Mouse (Mus musculus) midbrain, embryonic 16.5 days (tissue): ENCODE results near the gene Ly6g6e. TPM values are rescaled to one million over a fixed set of nuclear protein-coding genes. Genes with fewer than 3 reads are reported as not detected.
"Not testable (repeated sequence)": the region's sequence is repeated elsewhere in the genome, so short reads cannot be mapped to it uniquely, and the experiment has no call there.

Source experiments
- ATAC-seq: fragments of 200-750 bp; cut with Nextera tagmentation; 2 replicates; pipeline ENCODE4 v1.8.0; 2017; ENCODE audit warnings: moderate TSS enrichment
- H3K27ac ChIP-seq: fragments of 300-500 bp; sonication (generic); 2 replicates; pipeline ENCODE4 v1.5.1; 2014; ENCODE audit warnings: mild to moderate bottlenecking, low read length, mixed read lengths
- H3K27me3 ChIP-seq: fragments of 300-500 bp; sonication (generic); 2 replicates; pipeline ENCODE4 v1.6.1; 2014; ENCODE audit warnings: low read depth, low read length, mixed read lengths; ENCODE audit not compliant: control insufficient read depth, insufficient read depth
- H3K36me3 ChIP-seq: fragments of 300-500 bp; sonication (generic); 2 replicates; pipeline ENCODE4 v1.6.1; 2014; ENCODE audit warnings: mild to moderate bottlenecking, low read length, moderate library complexity, mixed read lengths; ENCODE audit not compliant: control insufficient read depth, insufficient read depth
- H3K4me1 ChIP-seq: fragments of 300-500 bp; sonication (generic); 2 replicates; pipeline ENCODE4 v1.6.1; 2014; ENCODE audit warnings: mild to moderate bottlenecking, low read length, mixed read lengths; ENCODE audit not compliant: control insufficient read depth, insufficient read depth
- H3K4me2 ChIP-seq: fragments of 300-500 bp; sonication (generic); 2 replicates; pipeline ENCODE4 v1.6.1; 2014; ENCODE audit warnings: mild to moderate bottlenecking, low read length, mixed read lengths
- H3K4me3 ChIP-seq: fragments of 300-500 bp; sonication (generic); 2 replicates; pipeline ENCODE4 v1.5.1; 2014; ENCODE audit warnings: low read depth, mild to moderate bottlenecking, low read length, moderate library complexity, mixed read lengths
- H3K9ac ChIP-seq: fragments of 300-500 bp; sonication (generic); 2 replicates; pipeline ENCODE4 v1.6.1; 2014; ENCODE audit warnings: low read depth, low read length, mixed read lengths
- H3K9me3 ChIP-seq: fragments of 300-500 bp; sonication (generic); replicated peaks from 2 replicates; pipeline ENCODE4 v1.6.1; 2014; ENCODE audit warnings: mild to moderate bottlenecking, low read length, mixed read lengths; ENCODE audit not compliant: control insufficient read depth, poor library complexity, severe bottlenecking
- WGBS: fragments of 180-500 bp; shearing (Covaris S2); extraction: QIAGEN DNeasy Blood & Tissue Kit; methylation state at CpG from one replicate; pipeline ENCODE4 v1.1.7; 2014; 5-methylcytosine and 5-hydroxymethylcytosine counted together
- polyA plus RNA-seq: library from polyadenylated mRNA; unstranded; fragments of >200 nt; fragmentation: Nextera tagmentation; extraction: Ambion mirVana; gene quantifications from 2 replicates; pipeline ENCODE4 v1.2.1, GENCODE M21; 2015

Gene Ly6g6e
- polyA plus RNA-seq, 1 experiment from 2014 or later = 0.31 TPM

GRCm38 (mm10) chr17:35121143-35121799, 44.6 kb downstream of the Ly6g6e start, which contains the start of gene Gpank1:
Gene Gpank1 (plus strand): TSS chr17:35121455.
- H3K27ac ChIP-seq = peak within 1 kb of the TSS; percentile 89
- H3K4me2 ChIP-seq = peak within 1 kb of the TSS; percentile 94
- no peaks in the 10 kb centered on the region for H3K27me3 ChIP-seq
- peaks cover 17% of the 10 kb centered on the region for H3K36me3 ChIP-seq
- peak; percentile 95 for ATAC-seq
- peaks cover 18% of the 10 kb centered on the region for H3K4me1 ChIP-seq
- WGBS = under 1% methylated on average over 49 of the region's 50 CpGs
- H3K9ac ChIP-seq = peak within 1 kb of the TSS; percentile 92
- peak within 1 kb of the TSS; percentile 89 for H3K4me3 ChIP-seq
- no peaks in the 10 kb centered on the region for H3K9me3 ChIP-seq

- under 1% methylated on average over 19 of the region's 19 CpGs for WGBS
- Histone ChIP-seq H3K9ac (peak within 1 kb of the TSS; percentile 92), H3K27ac (peak within 1 kb of the TSS; percentile 89), H3K4me2 (peak within 1 kb of the TSS; percentile 94), H3K9me3 (no peaks in the 10 kb centered on the region), H3K4me3 (peak within 1 kb of the TSS; percentile 89), H3K27me3 (no peaks in the 10 kb centered on the region), H3K36me3 (peaks cover 16% of the 10 kb centered on the region), H3K4me1 (peaks cover 24% of the 10 kb centered on the region)
- ATAC-seq = peak; percentile 14
Observed at GRCm38 (mm10) chr17:35121871-35122303, 45.2 kb downstream of the Ly6g6e start, which contains the start of gene Csnk2b. Gene Csnk2b (minus strand): TSS chr17:35122053.

- not testable (repeated sequence) for H3K4me3 ChIP-seq, H3K4me2 ChIP-seq, ATAC-seq, H3K9me3 ChIP-seq, H3K27me3 ChIP-seq, H3K9ac ChIP-seq, H3K36me3 ChIP-seq, H3K27ac ChIP-seq
- peaks cover 33% of the 10 kb centered on the region for H3K4me1 ChIP-seq
- 91% methylated on average over 9 of the region's 9 CpGs for WGBS
Observed at GRCm38 (mm10) chr17:35123287-35123686, 46.6 kb downstream of the Ly6g6e start.

GRCm38 (mm10) chr17:35124261-35124896, 47.7 kb downstream of the Ly6g6e start:
- WGBS = 95% methylated on average over 12 of the region's 12 CpGs
- H3K4me1 ChIP-seq = peaks cover 33% of the 10 kb centered on the region

GRCm38 (mm10) chr17:35125081-35125480, 48.4 kb downstream of the Ly6g6e start:
- H3K27ac ChIP-seq = no peak overlapping the region
- no peak overlapping the region for H3K9ac ChIP-seq
- no peak overlapping the region for H3K4me2 ChIP-seq
- peaks cover 28% of the 10 kb centered on the region for H3K4me1 ChIP-seq
- no peaks in the 10 kb centered on the region for H3K9me3 ChIP-seq
- H3K4me3 ChIP-seq = no peak overlapping the region
- ATAC-seq = no peak
- no peaks in the 10 kb centered on the region for H3K27me3 ChIP-seq
- WGBS = 90% methylated on average over 1 of the region's 1 CpGs
- H3K36me3 ChIP-seq = no peaks in the 10 kb centered on the region

More at GRCm38 (mm10) chr17:35124261-35124896, 47.7 kb downstream of the Ly6g6e start:
- H3K4me2 ChIP-seq, H3K4me3 ChIP-seq, H3K9me3 ChIP-seq, H3K27ac ChIP-seq, H3K9ac ChIP-seq, ATAC-seq, H3K36me3 ChIP-seq, H3K27me3 ChIP-seq: not testable (repeated sequence)

- peak overlapping the region; percentile 74 for H3K4me3 ChIP-seq
- H3K9me3 ChIP-seq = no peaks in the 10 kb centered on the region
- no peaks in the 10 kb centered on the region for H3K27me3 ChIP-seq
- 32% methylated on average over 6 of the region's 6 CpGs for WGBS
- peaks cover 23% of the 10 kb centered on the region for H3K4me1 ChIP-seq
- no peak for ATAC-seq
- H3K36me3 ChIP-seq = no peaks in the 10 kb centered on the region
- H3K27ac ChIP-seq = no peak overlapping the region
- peak overlapping the region; percentile 76 for H3K4me2 ChIP-seq
- H3K9ac ChIP-seq = peak overlapping the region; percentile 88
Observed at GRCm38 (mm10) chr17:35125578-35125977, 48.9 kb downstream of the Ly6g6e start.

GRCm38 (mm10) chr17:35126206-35126611, 49.5 kb downstream of the Ly6g6e start, which contains the start of gene D17H6S53E:
Gene D17H6S53E (plus strand): TSS chr17:35126373.
- ATAC-seq = peak; percentile 27
- H3K9me3 ChIP-seq = no peaks in the 10 kb centered on the region
- H3K27me3 ChIP-seq = no peaks in the 10 kb centered on the region
- H3K36me3 ChIP-seq = no peaks in the 10 kb centered on the region
- peak within 1 kb of the TSS; percentile 88 for H3K9ac ChIP-seq
- peak within 1 kb of the TSS; percentile 76 for H3K4me2 ChIP-seq
- H3K27ac ChIP-seq = peak within 1 kb of the TSS; percentile 77
- H3K4me3 ChIP-seq = peak within 1 kb of the TSS; percentile 74
- peaks cover 23% of the 10 kb centered on the region for H3K4me1 ChIP-seq
- WGBS = under 1% methylated on average over 36 of the region's 36 CpGs

- H3K9ac ChIP-seq = peak overlapping the region; percentile 88
- peak overlapping the region; percentile 76 for H3K4me2 ChIP-seq
- WGBS = 70% methylated on average over 13 of the region's 13 CpGs
- H3K4me3 ChIP-seq = peak overlapping the region; percentile 74
- no peaks in the 10 kb centered on the region for H3K36me3 ChIP-seq
- H3K4me1 ChIP-seq = peaks cover 23% of the 10 kb centered on the region
- H3K9me3 ChIP-seq = no peaks in the 10 kb centered on the region
- no peak overlapping the region for H3K27ac ChIP-seq
- no peaks in the 10 kb centered on the region for H3K27me3 ChIP-seq
- no peak for ATAC-seq
Observed at GRCm38 (mm10) chr17:35127017-35127416, 50.3 kb downstream of the Ly6g6e start.
